Mouse (Mus musculus): ENCODE results near the gene Ehbp1.
A peak's percentile ranks its signal among the peaks of the same experiment; 100 is the strongest.

Gene Ehbp1

DNA sequence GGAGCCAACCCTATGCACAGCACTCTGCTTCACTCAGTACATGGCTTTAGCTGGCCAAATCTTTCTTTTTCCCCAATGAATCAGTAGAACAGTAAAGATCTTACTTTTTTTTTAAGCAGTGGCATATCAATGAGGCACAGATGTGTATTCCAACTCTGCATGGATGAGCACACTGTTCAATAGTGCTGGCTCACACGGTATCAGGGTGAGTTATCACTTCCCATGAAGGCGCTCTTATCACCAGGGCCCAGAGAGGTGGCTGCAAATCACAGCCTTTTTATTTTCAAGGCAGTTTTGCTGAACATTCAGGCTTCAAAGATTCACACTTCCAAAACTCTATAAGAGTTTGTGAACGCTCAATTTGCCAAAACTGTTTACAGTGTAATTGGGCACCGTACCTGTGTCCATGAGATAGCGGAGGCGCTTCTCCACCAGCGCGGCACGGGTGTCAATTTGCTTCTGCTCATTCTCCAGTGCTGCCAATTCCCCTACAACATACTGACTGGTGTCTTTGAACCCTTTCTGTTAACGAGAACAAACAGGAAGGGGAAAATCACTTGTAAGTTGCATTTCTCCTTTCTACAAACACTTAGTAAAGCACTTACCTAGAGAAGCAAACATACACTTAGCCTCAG is 288.9 kb downstream of the Ehbp1 start:
- DNase-seq = no peak

DNA sequence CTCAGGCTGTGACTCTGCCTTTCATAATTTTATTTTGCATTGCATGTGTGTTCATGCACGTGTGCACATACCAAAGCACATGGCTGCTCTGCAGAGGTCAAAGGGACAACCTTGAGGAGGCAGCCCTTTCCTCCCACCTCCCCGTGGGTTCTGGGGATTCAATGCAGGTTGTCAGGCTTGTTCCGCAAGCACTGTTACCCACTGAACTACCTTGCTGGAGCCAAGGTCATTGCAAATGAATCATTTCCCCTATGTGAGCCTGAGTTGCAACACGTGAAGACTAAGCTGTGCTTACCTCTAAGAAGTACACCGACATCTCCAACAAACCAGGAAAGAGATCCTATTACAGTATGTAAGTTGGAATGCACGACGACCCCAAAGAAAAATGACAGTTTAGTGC is 291.2 kb downstream of the Ehbp1 start:
- no peak for DNase-seq

DNA sequence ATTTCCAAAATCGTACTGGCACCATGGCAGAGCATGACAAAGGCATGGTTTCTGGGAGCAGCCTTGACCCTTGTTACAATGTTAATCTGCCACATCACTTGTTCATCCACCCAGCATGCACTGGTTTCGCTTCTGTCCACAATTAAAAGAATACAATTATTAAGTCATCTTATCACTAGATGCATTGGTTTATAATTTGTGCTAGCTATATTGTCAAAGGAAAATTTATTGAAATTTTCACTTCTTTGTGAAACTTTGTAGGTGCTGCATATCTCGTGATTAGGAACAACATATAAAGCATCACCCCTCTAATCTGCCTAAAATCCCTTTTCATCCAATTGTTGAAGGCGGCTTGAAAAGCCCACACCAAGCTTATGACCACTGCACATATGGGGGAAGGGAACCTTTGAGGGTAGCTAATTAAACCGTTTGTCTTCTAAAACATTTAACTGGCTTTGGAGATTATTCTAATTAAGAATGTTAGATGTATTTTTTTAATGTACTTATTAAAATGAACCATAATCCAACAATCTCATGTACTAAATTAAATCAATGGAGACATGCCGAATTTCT is 302.2 kb downstream of the Ehbp1 start:
- no peak for DNase-seq

DNA sequence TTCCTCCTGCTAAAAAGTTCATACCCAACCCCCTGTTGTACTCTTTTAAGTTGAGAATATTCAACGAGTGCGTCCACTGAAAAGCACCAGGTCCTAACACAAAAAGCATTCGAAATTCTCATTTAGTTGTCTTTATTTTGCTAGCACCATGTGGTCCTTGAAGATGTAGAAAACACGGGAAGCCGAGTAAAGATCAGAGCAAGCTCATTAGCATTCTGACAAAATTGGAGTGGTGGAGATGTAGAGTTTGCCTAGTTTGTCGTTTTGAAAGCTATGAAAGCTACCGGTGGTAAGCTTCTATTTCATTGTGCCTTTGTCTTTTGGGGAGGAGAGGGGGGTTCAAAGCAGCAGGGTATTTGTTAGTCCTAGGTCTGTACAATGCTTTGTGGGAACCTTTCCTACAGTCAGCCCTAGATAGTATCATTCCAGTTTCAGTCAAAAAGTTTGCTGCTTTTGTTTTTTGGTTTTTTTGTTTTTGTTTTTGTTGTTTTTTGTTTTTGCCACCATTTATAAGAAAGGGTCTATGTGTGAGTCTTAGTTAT is 307.5 kb downstream of the Ehbp1 start:
- no peak for DNase-seq

DNA sequence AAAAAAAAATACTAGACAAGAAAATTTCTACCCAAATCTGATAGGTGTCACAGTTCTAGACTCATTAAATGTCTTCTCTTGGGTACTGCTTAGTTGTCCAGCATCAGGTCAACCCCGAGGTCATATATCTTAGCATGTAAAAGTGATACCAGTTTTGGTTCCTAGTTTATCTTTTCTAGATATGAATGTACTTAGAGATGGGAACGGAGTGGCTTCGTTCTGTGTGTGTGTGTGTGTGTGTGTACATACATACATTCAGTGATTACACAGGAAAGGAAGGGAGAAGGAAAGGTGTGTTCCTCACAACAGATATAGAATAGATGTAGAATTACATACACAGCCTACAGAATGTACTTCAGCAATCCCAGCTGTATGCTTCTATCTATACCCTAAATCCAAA is 308.5 kb downstream of the Ehbp1 start:
- DNase-seq = no peak

DNA sequence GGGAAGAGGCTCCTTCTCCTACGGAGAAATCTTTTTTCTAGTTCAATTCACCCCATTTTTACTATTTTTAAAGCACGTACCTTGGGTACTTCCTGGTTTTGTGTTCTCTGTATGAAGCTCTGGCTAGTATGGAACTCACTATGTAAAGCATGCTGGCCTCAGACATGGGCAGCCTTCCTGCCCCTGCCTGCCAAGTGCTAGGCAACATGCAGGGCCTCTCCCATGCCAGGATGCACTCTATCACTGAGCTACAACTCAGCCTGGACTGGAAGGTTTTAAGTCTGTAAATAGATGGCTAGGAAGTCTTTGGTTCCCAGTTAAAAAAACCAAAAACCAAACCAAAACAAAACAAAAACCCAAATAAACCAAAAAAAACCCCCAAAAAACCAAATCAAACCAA is 321.5 kb downstream of the Ehbp1 start:
- peak; percentile 40 to 60 for DNase-seq

DNA sequence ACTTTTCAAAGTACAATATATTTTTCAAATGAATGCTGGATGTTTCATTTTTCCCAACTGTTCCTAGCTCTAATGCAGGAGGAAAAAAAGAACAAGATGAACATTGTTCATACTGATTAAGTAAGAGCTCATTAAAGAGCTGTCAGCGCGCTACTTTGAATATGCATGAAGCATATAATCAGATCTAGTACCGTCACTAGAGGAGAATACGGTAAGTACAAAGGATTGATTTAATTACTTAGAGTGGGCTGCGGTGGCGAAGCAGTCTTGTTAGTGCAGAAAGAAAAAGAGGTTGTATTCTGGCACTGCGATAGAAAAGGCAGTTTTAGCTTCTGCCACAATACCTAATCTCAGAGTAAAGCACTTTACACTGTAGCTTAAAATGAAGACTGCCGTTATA is 324.6 kb downstream of the Ehbp1 start:
- no peak for DNase-seq

DNA sequence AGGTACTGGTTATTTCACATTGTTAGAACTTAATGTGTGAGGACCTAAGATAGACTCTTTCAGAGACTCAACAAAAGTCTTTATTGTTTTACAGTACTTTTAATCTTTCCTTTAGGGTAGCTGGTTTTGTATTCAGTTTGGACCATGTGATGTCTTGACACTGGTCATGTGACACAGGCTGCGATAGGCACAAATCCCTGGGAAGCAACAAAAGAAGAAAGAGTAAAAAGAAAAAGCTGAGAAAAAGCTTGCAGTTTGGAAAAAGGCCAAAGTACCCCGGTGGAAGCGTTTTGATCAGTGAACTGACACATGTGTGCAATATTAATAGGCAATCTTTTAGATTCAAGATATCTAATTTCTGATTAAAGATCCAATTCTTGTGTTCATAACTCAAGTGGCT is 325.8 kb downstream of the Ehbp1 start:
- no peak for DNase-seq

DNA sequence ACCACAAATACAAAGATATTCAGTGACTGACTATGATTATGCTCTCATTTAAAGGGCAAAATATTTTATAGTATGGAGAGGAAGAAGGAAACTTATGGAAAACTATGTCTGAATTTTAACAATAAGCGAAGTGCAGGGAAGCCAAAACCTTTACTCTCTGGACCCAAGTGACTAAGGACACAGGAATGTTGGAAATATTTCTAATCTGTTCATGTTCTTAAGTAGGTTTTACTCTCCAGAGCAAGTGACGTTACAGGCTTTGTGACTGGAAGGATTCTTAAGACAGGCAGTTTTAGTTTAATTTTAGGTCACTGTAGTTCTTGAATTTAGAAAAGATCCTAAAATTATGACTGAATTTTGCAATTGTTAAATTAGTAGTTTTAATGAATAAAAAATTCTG is 333.3 kb downstream of the Ehbp1 start:
- DNase-seq = no peak

DNA sequence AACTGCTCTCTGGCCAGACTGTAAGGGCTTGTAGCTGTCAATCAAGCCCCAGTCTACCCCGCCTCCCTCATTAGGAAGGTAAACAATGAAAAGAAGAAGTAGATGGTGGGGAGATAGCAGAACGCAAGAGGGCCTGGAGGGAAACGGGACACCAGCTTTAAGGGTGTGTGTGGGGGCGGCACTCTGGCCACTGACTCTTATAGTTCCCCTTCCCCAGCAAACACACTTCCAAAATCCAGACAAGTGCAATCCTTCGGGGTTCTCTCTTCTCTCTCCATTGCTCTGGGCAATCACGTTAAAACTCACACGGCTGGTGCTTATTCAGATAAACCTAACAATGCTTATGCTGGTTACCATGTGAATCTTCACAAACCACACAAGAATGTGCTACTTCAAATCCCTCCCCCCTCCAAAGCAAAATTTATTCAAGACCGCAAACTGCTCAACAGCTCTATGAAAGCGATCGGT is 333.9 kb downstream of the Ehbp1 start:
- DNase-seq = peak in 1 of 2 experiments; percentile 16

DNA sequence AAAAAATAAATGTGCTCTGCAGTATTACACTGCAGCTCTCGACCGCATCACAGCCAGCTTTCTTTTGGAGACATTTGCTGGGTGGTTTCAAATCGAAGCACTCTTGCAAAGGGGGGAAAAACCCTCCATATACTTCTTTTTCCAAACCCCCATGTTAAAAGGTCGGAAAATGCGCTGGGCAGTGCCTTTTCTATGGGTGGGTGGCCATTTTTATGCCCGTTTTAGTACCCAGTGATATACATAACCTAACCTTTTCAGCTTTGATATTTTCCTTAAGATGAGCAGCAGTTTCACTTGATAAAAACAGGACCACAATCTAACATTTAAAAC is 334.3 kb downstream of the Ehbp1 start:
- DNase-seq = no peak

DNA sequence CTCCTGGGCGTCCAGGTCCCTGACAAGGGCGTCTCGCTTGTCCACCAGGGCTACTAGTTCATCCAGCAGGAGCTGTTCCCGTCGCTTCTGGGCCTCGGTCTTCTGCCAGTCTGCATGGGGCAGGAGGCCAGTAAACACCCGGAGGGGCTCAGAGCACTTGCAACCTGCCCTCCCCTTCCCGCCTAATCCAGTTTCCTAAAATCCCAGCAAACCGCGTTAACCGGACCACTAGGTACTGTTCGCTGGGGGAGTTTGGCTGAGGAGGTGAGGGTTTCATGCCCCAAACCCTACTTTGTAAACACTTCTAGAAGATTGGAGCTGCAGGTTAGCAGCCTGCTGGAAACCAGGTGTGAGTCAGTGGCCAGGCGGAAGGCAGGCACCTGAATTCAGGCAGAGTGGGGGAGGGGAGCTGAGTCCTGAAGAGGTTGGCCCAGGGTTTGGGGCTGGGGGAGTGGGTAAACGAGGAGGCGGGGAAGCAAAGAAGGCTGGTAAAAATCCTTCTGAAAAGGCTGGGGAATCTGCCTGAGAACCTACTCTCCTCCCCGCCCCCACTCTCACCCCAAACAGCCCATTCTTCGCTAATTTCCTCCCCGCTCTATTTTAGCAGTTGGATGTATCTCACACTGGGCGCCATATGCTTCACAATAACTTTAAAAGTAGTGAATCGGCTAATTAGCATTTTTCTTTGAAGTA is 334.9 kb downstream of the Ehbp1 start:
- peak; percentile 14 to 17 for DNase-seq

DNA sequence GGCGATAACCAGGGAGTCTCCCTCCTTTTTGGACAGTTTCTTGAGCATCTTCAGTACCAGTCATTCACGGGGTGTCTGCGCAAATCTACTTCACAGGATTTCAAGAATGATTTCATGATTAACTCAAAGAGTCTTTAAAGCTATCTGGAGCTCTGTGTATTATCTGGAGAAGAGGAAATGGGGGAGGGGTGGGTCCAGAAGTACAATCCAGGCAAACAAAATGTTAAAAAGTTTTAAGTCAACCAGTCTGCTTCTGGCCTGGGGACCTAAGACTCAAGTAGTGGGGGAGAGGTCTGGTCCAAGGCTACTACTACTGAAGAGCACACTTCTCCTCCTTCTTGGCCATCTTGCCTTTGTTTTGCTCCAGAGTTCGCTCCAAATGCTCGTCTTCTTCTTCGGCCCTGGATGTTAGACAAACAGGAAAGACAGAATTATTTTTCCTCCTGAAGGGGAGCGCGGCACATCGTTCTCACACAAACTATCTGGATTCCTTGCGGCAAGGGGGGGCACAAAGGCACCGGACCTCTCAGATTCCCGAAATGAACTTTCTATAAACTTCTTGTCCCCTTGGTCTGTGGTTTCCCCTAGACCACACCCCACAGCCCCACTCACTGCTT is 335.5 kb downstream of the Ehbp1 start:
- no peak for DNase-seq

DNA sequence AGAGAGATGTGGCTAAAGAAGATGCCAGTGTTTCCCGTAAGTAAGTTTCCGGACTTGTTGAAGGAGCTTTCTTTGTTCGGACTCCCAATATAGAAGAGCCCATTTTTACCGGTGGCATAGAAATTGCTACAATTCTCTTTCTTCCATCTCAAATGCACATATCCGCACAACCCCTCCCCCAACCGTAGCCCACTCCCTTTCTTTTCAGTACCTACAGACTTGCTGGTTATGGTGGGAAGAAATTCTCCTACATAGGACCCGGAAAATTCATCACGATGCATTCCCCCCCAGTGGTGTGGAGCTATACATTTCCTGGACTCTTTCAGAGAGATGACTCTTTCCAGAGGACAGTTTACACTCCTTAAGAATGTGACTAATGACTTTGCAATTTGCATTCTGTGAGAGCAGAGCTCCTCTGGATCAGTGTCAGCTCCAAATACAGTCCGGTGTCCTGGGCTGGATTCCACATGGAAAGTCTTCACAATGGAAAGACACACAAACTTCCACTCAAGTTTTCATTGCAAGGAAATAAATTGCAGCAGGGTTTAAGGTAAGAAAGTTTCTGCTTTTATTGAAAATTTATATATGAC is 336.7 kb downstream of the Ehbp1 start:
- DNase-seq = no peak

DNA sequence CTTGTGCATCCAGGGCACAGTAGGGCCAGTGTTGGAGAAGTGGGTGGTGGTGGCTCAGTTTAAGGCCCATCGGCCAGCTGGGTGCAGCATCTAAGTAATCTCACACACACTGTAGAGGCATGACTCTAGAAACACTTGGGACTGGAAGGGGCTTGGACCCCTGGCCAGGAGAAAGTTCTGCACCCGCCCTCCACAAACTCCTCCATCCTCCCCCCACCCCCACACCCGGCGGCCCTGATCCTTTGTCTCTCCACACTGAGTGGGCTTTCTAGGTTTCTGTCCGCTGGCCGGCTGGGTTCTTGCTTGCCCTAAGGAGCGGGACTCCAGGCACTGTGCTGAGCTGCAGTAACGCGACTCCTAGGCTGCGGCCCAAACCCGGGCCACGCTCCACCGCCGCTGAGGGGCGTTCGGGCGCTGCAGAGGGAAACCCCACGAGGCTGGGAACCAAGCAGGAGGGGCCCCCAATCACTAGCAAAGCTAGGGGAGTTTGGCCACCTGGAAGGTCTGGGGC is 337.7 kb downstream of the Ehbp1 start:
- DNase-seq = peak; percentile 15 to 25

DNA sequence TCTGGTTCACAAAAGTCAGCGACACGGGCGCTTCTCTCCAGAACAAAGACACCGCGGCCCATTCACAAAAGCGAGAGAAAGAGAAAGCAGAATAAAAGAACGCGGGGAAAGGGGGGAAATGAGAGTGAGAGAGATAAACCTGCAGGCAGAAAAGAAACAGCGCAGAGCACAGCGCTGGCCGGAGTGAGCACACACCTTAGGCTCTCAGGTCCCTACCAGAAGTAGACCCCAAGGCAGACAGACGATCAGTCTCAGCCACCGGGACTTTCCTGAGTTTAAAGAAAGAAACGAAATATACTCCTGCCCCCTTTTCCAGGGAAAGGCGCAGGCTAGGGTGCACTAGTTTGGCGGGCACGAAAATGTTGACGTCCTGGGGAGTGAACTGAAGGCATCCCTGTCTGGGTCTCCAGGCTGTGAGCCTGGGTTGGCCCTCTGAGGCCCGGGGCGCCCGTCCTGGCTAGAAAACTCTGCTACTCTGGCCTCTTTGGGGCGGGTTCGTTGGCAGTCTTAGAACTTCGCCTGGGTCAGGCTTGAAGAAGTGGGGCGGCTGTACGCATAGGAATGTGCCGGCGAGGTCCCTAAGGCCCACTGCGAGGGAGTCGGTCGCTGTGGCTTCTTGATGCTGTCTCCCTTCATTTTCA is 338.6 kb downstream of the Ehbp1 start:
- DNase-seq = peak; percentile 17 to 54

DNA sequence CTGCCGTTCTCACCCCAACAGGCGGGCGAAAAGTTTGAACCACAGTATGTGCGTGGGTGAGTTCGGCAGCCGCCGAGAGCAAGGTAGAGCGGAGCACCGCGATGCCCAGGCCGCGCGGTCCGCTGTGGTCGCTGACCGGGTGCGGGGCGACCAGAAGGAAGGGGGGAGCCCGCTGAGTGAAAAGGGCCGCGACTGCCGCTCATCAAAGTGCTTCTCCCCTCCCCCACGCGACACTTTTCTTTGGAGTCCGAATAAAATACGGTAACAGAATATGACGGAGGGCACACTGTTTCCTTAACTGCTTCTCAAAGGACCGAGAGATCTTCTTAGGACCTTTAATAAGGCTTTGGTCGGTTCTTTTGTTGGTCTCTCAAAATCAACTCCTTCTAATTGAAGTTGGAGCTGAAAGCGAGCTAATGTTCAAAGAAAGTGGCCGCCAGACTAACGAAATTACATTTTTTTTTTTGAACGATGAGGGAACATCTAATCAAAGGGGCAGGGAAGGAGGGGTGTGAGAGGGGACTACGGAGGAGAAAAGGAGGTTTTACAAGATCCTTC is 339.2 kb downstream of the Ehbp1 start, which contains the start of gene Otx1:
Gene Otx1 (minus strand): TSS at position 115 of the 558 bp plus-strand sequence.
- peak; percentile 25 to 40 for DNase-seq

DNA sequence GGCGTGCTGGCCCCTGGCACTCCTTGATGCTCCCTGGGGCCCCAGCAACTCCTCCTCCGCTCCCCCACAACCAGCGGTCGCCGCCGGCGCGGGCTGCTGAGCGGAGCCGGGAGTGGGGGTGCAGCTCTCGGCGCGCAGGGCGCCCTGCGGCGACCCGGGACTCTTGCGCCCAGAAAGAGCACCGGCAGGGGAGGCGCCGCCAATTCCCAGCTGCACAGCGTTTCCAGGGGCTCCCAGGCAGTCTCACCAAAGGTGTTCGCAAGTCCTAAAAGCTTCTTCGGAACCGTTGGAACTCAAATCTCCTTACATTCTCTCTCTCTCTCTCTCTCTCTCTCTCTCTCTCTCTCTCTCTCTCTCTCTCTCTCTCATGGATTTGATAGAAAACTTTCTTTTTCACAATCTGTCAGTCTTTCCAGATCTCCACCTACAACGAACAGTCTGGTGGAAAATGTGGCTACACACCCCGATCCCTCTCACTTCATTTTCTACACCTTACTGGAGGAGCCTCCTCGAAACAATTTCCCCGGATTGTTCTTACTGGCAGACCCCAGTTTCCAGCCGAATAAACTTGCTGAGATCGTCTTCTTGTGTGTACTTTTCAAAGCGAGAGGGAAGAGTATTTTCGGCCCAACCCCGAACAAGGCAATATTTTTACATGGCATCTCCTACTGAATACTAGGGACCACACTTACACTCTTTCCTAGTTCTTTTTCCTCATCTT is 339.9 kb downstream of the Ehbp1 start:
- DNase-seq = peak in 1 of 2 experiments; percentile 6

DNA sequence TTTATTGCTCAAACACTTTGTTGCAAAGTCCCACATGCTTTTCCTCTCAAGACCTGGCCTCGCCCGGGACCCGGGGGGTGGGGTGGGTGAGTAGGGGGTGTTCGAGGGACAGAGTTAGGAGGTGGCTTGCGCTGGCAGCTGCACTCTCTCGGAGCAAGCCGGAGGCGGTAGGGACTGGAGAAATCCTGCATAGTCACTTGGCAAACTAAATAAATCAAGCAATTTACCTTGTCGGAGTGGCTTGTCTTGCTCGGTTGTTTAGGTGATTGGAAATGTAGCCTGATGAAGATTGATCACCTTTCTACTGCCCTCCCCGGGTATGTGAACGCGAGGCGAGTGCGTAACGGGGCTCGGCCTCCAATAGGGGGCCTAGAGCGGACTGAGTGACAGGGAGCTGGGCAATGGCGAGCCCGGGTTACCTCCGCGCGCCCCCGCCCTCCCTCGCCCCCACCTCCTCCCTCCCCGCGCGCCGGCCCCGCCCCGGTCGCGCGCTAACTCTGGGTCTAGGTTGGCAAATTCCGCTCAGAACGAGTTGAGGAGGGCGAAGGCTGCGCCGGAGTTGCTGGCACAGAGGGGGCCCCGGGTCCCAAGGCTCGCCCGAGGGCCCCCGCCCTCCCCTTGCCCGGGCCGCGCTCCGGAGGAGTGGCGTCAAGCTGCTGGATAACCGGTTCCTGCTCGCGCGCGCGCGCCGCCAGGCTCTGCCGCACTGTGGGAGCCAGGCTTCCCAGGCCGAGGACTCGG is 340.6 kb downstream of the Ehbp1 start:
- peak; percentile 60 to 71 for DNase-seq

DNA sequence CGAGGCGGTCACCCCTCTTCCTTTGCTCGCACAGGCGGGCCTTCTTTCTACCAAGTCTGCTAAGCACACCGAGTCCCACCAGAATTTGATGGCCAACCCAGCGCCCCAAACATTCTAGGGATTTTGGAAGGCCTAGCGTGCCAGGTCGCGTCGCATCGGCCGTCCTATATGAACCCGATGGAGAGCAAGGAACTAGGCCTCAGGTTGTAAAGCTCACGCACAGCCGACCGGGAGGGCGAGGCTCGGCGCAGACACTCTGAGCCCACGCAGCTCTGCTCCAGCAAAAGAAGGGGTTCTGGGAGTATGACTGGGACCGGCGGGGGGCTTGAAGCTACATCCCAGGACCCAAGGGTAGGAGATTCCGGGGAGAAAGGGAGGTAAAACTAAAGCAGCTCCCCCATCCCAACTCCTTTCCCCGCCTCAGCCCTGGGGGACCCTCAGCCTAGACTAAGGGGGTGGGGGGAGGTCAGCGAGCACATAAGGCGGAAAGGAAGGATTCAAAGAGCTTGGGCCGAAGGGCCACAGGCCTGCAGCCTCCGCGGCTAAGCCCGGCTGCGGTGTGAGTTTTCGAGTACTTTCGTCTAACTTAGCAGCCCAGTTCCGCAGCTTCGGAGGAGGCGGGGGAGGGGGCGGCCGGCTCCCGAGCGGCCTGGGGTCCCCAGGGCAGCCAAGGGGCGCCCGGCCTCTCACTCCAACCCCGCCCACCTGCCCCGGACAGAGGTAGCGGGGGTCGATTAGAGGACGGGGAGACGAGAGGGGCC is 341.6 kb downstream of the Ehbp1 start:
- DNase-seq = peak in 1 of 2 experiments; percentile 17

Measured in cerebellum, postnatal 25 days (tissue).